Mouse (Mus musculus) ES-E14 (cell line): ENCODE results near the gene Slc35b3. TPM values are rescaled to one million over a fixed set of nuclear protein-coding genes. Genes with fewer than 3 reads are reported as not detected.

Experiments
- DNase-seq: peaks from one replicate; pipeline ENCODE4 v3.0.0-alpha.2; 2013; ENCODE audit warnings: low read depth, low spot score
- H3K27ac ChIP-seq: 2 replicates; pipeline ENCODE4 v1.5.1; 2012; ENCODE audit warnings: low read depth, mild to moderate bottlenecking, low read length, moderate library complexity, mixed read lengths; ENCODE audit not compliant: poor library complexity, insufficient read depth, severe bottlenecking
- H3K36me3 ChIP-seq: 2 replicates; pipeline ENCODE4 v1.6.1; 2012; ENCODE audit warnings: mild to moderate bottlenecking, low read length, moderate library complexity, mixed read lengths; ENCODE audit not compliant: control insufficient read depth, poor library complexity, insufficient read depth, severe bottlenecking
- H3K4me1 ChIP-seq, 2 experiments: fragments of 150-350 bp in 1 of 2; sonication (generic) in 1 of 2; 2 replicates each; pipeline ENCODE4 v1.6.1; 2012; ENCODE audit warnings: low read length in 2 of 2, mild to moderate bottlenecking in 1 of 2, mixed read lengths in 1 of 2; ENCODE audit not compliant: control insufficient read depth in 2 of 2, insufficient read depth in 2 of 2, poor library complexity in 1 of 2
- H3K4me3 ChIP-seq, 2 experiments: fragments of 150-350 bp in 1 of 2; sonication (generic) in 1 of 2; 2 replicates each; pipeline ENCODE4 v1.5.1; 2012; ENCODE audit warnings: low read length in 2 of 2, low read depth in 1 of 2, mild to moderate bottlenecking in 1 of 2, mixed read lengths in 1 of 2; ENCODE audit not compliant: insufficient read depth in 1 of 2, poor library complexity in 1 of 2, severe bottlenecking in 1 of 2
- H3K9ac ChIP-seq: 2 replicates; pipeline ENCODE4 v1.6.1; 2012; ENCODE audit warnings: low read depth, mild to moderate bottlenecking, low read length, mixed read lengths; ENCODE audit not compliant: poor library complexity, insufficient read depth, severe bottlenecking
- H3K9me3 ChIP-seq: fragments of 150-350 bp; sonication (generic); 2 replicates; pipeline ENCODE4 v1.6.1; 2012; ENCODE audit warnings: low read depth, mild to moderate bottlenecking, low read length; ENCODE audit not compliant: control insufficient read depth, insufficient read depth
- CHD2 ChIP-seq: IDR thresholded peaks from 2 replicates; pipeline ENCODE4 v1.6.1; 2014; ENCODE audit warnings: mild to moderate bottlenecking, low read depth, low read length, inconsistent platforms
- HCFC1 ChIP-seq: IDR thresholded peaks from 2 replicates; pipeline ENCODE4 v1.6.1; 2012; ENCODE audit warnings: low read length, inconsistent platforms, borderline replicate concordance; ENCODE audit not compliant: insufficient read depth
- MAFK ChIP-seq: IDR thresholded peaks from 2 replicates; pipeline ENCODE4 v1.6.1; 2014; ENCODE audit warnings: mild to moderate bottlenecking, low read depth, low read length, inconsistent platforms; ENCODE audit not compliant: insufficient read depth
- ZC3H11A ChIP-seq: IDR thresholded peaks from 2 replicates; pipeline ENCODE4 v1.6.1; 2012; ENCODE audit warnings: low read depth, mild to moderate bottlenecking, inconsistent platforms, low read length, borderline replicate concordance
- ZNF384 ChIP-seq: IDR thresholded peaks from 2 replicates; pipeline ENCODE4 v1.6.1; 2012; ENCODE audit warnings: low read depth, low read length, inconsistent platforms
- in situ Hi-C, 2 experiments: fragments of 600-800 bp; cut with MboI; formaldehyde crosslinking; loops; one replicate each; pipeline ENCODE4 v1.15.1; 2025; ENCODE audit warnings: low sequenced_read_pairs in 2 of 2, inconsistent platforms in 1 of 2; ENCODE audit not compliant: unreplicated experiment in 2 of 2
- total RNA-seq: library from RNA; depleted of rRNA; stranded (reverse); fragments of 300-350 nt; gene quantifications from 2 replicates; pipeline ENCODE4 v1.2.3, GENCODE M21; 2012

Gene Slc35b3
- total RNA-seq, 1 experiment, result 20.3 TPM

DNA sequence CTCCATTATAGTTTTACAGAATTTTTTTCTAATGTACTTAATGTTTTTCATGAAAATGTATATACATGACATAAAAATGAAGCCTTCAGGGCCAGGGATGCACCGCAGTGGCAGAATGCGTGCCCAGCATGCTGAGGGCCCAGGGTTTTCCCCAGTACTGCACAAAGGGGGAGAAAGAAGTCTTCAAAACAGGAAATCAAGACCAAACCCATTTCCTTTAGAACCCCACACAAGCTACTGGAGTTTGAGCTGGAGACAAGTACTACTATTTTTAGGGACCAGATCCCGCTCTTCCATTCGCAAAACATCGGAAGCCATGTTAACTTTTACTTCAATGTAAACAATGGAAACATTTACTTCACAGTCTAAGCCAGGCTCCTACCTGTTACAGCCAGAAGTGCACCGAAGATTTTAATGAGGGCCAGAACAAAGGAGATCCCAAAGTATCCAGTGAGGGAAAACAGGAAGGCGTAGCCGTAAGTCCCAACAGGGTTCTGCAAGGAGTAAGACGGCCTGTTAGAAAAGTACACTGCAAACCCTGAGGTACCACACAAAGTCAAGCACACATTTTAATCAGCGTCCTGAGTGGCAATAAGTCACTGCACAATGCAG lies 23.7 kb downstream of the Slc35b3 start:
- H3K36me3 ChIP-seq, result peaks cover 8% of the 10 kb centered on the region; the same call in 1 of the 2 replicates
- no peak for TF ChIP-seq MAFK
- no peak for TF ChIP-seq CHD2
- no peak for TF ChIP-seq HCFC1
- no peak for TF ChIP-seq ZNF384
- TF ChIP-seq ZC3H11A, result no peak
- no peaks in the 10 kb centered on the region for H3K9me3 ChIP-seq
- no peak for DNase-seq
- in situ Hi-C loops, result no loop called here
- H3K4me1 ChIP-seq, result no peaks in the 10 kb centered on the region
- H3K9ac ChIP-seq, result no peak overlapping the region
- H3K27ac ChIP-seq, result no peak overlapping the region
- H3K4me3 ChIP-seq, result no peak overlapping the region

DNA sequence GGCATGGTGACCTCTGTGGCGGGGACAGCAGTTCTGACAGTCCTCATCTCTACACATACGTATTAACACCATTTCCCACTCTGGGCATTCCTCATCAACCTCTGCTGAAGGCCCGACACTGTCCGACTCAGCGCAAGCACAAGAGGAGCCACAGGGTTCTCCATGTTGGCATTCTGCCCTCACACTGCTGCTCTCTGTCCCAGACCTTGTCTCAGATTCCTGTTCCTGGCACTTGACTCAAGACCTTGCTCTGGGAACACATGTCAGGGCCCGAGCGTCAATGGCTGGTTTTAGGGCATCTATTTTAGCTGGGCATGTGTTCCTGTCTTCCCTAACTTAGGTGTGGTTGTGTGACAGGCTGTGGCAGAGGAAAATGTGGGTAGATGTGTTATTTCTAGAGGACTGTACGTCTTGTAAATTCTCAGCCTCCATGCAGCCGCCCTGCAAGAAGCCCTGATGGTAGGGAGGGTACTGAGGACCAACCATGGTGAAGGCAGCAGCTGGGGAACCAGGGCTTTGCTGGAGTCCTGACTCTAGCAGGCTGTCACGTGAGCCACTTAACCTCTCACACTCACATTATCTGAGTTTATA lies 24.7 kb downstream of the Slc35b3 start:
- H3K4me1 ChIP-seq, result no peaks in the 10 kb centered on the region
- peaks cover 8% of the 10 kb centered on the region; the same call in 1 of the 2 replicates for H3K36me3 ChIP-seq
- H3K4me3 ChIP-seq, result no peak overlapping the region
- TF ChIP-seq HCFC1, result no peak
- no peak for TF ChIP-seq MAFK
- TF ChIP-seq ZC3H11A, result no peak
- no peak for TF ChIP-seq CHD2
- TF ChIP-seq ZNF384, result no peak
- no peak for DNase-seq
- no peaks in the 10 kb centered on the region for H3K9me3 ChIP-seq
- H3K9ac ChIP-seq, result no peak overlapping the region
- H3K27ac ChIP-seq, result no peak overlapping the region
- in situ Hi-C loops, result no loop called here

DNA sequence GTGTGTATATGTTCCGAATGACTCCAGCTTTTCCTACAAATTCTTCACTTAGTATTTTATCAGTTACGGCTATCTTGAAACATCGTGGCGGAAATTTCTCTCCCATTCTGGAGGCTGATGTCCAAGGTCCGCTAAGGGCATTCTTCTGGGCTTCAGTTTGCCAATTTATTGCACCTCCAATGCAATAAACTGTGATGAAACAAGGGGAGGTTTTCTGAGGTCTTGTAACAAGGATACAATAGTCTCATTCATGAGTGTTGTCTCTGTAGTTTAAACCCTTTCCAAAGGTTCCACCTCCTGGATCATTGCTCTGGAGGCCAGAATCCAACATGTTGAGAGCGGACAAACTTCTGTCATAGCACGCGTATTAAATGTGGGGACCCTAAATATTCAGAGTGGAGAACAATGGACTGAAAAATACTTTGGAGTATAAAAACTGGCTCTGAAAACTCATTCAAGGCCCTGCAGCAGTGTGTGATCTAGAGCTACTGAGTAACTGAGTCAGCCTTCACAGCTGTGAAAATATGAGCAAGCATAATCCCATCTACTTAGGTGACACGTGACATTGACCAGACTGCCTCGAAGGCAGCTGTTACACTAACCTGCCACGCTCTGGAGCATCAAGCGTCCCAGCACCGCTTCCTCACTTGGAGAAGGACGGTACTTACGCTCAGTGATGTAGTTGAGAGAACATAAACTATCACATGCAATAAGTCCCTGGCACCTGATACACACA lies 30.7 kb downstream of the Slc35b3 start:
- no peak overlapping the region for H3K9ac ChIP-seq
- DNase-seq, result no peak
- H3K36me3 ChIP-seq, result peaks cover 2% of the 10 kb centered on the region; the same call in 1 of the 2 replicates
- H3K9me3 ChIP-seq, result no peaks in the 10 kb centered on the region
- in situ Hi-C loops, result no loop called here
- no peak overlapping the region for H3K4me3 ChIP-seq
- H3K27ac ChIP-seq, result no peak overlapping the region
- TF ChIP-seq CHD2 (no peak), HCFC1 (no peak), ZC3H11A (no peak), ZNF384 (no peak), MAFK (no peak)
- no peaks in the 10 kb centered on the region for H3K4me1 ChIP-seq

DNA sequence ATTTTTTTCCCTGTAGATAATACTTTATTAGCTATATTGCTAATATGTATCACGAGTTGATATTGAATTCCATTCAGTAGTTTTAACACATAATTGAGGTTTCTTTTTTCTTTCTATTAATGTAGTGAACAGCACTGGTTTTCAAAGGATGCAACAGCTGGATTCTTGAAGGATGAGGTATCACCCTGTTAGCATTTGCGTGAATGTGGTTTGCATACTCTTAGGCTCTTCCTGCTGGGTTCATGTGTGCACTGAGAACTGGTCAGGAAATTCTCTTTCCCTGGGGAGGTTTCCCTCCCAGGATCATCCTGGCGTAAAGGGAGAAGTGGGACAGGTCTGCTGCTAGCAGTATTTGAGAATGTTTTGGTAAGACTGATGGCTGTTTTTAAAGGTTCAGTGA lies 38.0 kb downstream of the Slc35b3 start:
- TF ChIP-seq MAFK, result no peak
- TF ChIP-seq ZNF384, result no peak
- TF ChIP-seq ZC3H11A, result no peak
- no peak for TF ChIP-seq HCFC1
- TF ChIP-seq CHD2, result no peak
- Histone ChIP-seq H3K36me3 (no peaks in the 10 kb centered on the region), H3K9me3 (no peaks in the 10 kb centered on the region), H3K27ac (no peak overlapping the region), H3K4me3 (no peak overlapping the region), H3K9ac (no peak overlapping the region), H3K4me1 (no peaks in the 10 kb centered on the region)
- in situ Hi-C loops, result no loop called here
- no peak for DNase-seq
